Mouse (Mus musculus) granulocyte monocyte progenitor cell, adult 5-6 weeks (primary cell): ENCODE data around the gene Slc37a3. TPM values are rescaled to one million over a fixed set of nuclear protein-coding genes. Genes with fewer than 3 reads are reported as not detected.

Experiments
- ATAC-seq: replicated peaks from 2 replicates; pipeline ENCODE4 v1.8.0; 2016; ENCODE audit warnings: mild to moderate bottlenecking, moderate TSS enrichment, inconsistent platforms; ENCODE audit not compliant: poor library complexity, severe bottlenecking
- total RNA-seq, 2 experiments: library from RNA; stranded (forward) in 1 of 2; stranded (reverse) in 1 of 2; fragments of 200-712, 200-1000 nt in 1 of 2; fragments of >200 nt in 1 of 2; fragmentation: Nextera tagmentation in 1 of 2; gene quantifications; 2 replicates each; pipeline ENCODE4 v1.2.3; 2014 to 2017

Slc37a3 gene
- total RNA-seq, 2 experiments from 2014 or later, result 0.41 to 0.88 TPM

DNA sequence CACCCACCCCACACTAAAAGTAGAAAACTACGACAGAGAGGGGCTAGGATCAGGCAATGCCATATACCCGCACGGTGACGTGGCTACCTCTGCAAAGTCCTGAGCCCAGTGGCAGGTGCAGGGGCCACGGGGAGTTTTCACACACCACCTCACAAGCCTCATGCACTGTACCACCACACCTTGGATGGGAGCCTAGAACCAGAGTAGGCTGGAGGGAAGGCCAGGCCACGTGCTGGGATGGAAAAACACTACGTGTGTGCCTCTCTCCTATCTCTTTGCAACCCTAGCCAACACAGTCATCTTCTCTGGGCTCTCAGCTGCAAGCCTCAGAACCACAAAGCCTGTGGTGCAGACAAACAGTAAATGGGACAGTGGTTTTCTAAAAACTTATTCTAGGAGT, 46.5 kb downstream of the Slc37a3 start:
- no peak for ATAC-seq

DNA sequence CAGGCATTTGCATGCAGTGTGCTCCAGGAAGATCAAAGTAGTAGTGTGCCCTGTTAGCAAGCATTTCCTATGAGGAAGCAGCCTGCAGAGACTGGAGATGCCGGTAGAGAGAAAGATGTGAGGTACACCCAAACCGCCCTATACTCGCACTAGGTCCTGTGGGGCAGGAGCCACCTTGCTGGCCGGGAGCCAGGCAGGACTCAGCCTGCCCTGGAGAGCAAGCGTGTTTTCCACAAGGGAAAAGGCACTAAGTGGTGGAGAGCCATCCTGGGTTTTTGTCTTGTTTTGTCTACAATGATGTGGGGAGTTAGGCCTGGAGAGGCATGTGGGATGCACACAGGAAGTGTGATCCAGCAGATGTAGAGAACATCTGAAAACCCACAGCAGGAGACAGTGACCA, 57.2 kb downstream of the Slc37a3 start:
- no peak for ATAC-seq

DNA sequence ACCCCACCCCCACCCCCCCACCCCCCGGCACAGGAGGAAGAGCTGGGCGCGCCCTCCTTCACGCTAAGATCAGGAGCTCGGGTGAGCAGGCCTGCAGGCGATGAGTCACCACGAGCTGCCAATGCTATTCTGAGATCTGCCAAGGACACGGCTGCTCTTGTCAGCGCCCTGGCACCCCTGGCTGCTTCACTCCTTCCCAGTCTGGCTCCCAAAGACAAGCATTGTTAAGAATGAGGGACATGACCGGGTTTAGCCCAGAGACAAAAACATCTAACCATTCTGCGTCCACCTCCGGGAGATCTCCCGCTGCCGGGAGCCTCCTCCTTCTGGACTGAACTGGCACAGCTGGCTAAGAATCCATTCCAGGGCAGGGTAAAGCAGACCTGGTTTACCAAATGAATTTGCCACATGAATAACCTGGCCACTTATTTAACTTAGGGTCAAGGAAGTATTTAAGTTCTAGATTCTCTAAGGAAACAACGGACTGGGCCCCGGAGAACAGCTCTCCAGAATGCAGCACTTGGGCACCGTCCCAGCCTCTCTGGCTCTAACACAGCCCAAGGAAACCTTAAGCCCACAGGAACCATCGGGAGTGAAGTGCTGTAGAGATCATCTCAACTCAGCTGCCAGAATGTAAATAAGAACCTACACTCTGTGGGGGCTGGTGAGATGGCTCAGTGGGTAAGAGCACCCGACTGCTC, 58.3 kb downstream of the Slc37a3 start:
- ATAC-seq, result peak; percentile 35; the same call in 1 of the 2 replicates

DNA sequence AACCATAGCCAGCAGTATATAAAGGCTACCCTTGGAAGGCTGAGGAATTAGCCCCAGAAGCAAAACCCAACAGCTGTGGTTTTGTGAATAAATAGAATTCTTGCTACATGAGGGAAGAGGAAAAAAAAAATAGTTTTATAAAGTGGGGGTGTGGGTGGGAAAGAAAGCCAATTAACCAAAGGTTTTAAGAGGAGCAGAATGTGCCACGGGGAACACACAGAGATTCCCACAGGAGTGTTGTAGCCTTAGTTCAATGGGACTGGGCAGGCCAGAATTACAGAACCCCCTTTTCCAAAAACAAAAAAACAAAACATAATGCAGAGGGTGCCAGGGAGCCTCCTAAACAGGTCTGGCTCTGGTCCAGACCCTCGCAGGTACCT, 58.9 kb downstream of the Slc37a3 start:
- no peak for ATAC-seq

DNA sequence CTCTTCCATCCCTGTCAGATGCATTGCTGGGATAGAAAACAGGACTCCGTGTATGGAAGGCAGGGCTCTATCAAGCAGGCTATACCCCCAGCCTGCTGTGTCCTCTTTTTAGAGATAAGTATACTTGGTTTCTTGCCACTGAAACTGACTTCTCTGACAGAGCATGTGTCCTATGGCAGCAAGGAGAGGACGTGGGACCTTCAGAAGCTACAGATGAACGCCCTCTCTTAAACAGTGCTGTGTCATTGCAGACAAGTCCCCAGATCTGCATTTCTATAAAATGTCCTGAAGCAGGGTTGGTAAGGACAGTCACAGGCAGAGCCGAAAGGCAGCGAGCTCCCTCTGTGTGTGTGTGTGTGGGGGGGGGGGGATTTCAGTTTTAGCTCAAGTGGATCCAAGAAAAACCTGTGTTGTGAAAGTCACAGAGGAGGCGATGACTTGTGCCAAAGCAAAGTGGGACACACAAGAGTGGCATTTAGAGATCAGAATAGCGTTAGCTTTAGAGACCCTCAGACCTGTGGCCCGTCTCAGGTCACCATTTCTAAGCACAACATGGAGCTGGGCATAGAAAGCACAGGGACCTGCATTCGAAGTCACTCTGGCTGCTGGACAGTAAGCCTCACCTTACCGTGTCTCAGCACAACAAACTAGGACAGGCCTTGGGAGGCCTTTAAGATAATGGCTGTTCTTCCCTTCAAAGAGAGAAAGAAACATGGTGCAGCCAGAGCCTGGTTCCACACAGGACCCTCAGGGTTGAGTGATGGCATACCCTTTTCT, 59.4 kb downstream of the Slc37a3 start:
- no peak for ATAC-seq

DNA sequence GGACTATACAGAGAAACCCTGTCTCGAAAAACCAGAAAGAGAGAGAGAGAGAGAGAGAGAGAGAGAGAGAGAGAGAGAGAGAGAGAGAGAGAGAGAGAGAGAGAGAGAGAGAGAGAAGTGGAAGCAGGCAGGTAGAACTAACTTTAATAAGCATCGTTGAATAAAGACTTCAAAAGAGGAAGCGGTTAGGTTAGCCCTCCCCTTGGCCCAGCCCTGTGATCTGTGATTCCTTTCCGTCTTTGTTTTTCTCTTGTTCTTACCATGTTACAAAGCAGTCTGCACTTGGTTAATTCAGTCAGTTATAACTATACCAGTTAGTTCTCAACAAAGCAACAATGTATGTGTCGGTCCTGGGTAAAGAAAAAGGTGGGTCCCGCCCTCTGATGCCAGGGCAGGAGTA, 61.4 kb downstream of the Slc37a3 start:
- ATAC-seq, result peak; percentile 81

DNA sequence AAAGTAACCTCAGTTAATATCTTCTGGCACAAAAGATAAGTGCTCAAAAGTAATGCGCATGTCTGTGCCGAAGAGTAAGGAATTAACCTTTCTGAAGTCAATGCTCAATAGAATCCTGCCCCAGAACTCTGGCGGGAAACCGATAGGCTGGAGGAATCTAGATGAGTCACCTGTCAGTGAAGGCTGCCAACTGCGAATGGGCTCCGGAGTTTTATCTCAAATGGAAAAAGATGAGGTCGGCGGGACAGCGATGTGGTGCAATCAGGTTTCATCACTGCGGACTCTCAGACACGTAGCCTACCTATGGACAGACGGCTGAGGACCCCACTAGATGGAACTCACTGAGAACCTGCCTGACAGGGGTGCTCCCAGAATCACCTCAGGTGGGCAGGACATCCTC, 63.0 kb downstream of the Slc37a3 start:
- no peak for ATAC-seq

DNA sequence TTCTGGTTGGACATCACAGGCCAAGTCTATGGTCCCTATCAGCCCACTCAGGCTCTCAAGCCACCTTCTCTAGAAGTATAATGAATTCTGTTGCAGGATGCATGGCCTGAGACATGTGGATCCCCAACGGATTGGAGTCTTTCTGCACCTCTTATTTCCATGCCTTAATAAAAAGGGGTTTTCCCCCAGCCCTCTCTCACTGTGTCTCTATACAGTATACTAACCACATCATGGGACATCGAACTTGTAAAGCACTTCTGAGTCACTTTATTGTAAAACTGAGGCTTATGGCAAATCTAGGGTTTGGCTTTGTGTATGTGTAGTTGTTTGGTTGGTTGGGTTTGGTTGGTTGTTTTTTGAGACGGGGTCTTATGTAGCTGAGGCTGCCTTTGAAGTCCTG, 65.7 kb downstream of the Slc37a3 start:
- no peak for ATAC-seq

DNA sequence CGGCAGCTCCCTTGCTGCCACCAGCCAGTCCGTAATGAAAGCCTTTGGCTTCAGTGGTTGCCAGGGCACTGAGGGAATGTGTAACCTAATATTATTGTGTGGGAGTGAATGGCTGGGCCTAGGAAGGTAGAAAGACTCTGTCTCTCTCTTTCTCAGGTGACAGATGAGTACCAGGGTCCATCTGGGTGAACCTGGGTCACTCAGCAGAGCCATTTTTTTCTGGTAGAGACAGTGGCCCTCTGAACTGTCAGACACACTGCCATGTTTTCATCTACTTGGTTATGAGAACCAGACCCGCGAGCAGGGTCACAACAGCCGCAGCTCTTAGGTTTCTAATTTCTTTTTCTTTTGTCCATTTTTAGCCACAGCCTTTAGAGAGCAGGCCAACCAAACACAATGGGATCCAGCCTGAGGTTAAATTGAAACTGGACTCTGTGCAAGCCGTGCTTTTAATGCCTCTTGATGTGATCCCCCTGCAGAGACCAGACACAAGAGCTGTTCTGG, 73.1 kb downstream of the Slc37a3 start:
- ATAC-seq, result no peak

DNA sequence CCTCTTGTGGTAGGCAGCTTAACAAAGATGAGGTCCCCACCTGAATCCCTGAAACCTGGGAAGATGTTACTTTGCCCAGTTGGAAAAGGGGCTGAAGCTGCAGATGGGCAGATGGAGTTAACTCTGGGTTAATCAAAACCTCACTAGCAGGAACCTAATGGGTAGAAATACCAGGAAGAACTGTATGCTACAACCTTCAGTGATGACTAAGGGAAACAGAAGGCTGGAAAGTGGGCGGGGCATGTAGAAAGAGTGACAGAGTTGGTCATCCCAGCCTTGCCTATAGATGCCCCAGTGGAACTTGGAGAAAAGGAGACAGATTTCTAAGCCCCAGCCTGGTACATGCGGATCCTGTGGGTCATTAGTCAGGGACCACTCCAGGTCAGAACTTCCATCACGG, 76.0 kb downstream of the Slc37a3 start:
- ATAC-seq, result peak; percentile 74

DNA sequence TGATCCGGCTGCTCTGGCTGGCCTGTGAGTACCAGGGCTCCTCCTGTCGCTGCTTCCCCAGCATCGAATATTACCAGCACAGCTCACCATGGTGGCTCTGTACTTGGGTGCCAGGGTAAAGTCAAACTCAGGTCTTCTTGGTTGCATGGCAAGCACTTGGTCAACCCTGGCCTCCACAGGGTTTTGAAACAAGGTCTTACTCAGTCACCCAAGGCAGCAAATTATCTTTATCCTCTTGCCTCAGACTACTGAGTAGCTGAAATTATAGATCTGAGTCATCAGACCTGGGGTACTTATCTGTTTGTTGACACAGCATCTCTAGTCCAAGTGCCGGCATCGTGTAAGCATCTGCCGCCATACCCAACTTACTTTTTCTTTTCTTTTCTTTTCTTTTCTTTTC, 80.4 kb downstream of the Slc37a3 start:
- no peak for ATAC-seq

DNA sequence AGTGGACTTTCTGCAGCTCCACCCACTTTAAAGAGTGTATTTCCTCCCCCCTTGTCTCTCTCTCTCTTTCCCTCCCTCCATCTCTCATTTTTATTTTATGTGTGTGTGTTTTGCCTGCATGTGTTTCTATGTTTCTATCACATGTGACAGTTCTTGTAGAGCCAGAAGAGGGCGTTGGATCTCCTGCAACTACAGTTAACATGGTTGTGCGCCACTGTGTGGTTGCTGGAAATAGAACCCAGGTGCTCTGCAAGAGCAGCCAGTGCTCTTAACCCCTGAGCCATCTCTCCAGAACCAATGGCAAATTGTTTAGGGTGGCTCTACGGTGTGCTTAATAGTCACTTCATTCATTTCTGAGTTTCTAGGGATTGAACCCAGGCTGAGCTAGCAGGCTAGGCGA, 81.0 kb downstream of the Slc37a3 start:
- no peak for ATAC-seq

DNA sequence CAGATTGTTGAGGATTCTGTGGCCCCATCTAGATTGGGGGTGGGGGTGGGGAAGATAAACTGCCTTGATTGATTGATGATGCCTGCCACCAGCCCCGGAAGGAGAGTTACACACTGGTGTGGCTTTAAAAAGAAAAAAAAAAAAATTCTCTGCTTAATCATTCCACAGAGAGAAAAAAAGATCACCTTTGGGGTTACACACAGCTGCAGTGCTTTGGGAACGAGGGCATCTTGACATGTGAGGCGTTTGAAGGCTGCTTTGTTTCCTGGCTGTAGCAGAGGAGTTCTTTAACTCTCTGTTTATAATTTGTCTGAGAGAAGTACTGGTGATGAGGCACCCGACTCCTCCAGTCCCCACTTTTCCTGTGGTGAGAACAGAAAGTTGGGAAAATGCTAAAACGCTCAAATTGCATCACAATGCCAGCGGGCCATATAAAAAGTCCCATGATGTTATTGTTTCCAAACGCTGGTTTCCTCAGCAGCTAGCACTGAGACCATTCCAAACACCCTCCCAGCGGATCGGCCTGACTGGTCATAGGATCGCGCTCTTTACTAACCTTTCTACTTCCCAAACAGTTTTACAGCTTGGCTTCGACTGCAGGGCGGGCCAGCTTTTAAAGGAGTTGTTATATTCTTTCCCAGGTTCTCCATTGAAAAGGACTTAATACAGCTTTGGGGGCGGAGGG, 81.6 kb downstream of the Slc37a3 start:
- ATAC-seq, result no peak

DNA sequence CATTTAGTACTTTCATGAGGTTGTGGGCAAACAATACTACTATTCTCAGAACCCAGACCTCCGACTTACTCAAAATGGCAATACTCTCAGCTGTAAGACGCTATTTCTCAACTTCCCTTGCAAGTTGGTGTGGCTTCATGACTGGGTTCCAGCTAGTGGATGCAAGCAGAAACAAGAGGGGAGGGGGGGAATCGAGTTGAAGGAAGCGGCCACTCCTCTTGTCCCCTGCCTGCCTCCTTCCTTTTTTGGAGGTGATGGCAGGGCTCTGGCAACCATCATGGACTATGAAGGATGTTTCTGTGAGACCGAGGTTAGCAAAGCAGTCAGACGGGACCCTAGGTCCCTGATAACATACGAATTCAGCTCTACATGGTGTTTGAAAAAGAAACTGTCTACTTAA, 87.8 kb downstream of the Slc37a3 start:
- peak; percentile 94 for ATAC-seq

DNA sequence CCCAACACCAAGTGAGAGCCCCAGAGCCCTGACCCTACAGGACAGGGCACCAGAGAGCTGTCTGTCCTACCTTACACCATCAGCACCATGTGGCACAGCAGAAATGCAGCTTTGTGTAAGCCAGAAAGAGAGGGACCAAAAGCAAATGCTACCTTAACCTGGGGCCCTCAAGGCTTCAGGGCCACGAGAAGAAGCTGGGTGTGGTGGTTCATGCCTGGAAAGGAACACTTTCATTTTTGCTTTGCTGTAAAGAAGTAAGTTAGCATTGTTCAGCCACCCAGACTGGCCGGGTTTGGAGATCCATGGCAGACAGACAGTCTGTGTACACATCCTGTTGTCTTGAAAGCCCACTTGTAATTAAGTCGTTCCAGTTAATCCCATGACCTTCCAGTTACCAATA, 89.7 kb downstream of the Slc37a3 start:
- ATAC-seq, result no peak

DNA sequence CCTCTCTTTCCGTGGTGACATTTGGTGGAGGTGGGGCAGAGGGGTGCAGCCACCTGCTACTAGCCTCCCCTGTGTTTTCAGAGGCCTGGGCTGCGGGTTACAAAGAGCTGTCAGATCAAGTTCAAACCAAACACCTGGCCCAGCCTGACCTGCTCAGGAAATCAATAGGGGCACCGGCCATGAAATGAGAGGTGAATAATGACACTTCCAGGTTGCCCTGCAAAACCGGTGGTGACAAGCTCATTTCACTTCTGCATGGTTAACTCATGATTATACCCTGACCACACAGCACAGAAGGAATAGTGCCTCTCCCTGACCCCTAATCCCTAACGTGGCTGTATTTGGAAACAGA, 90.8 kb downstream of the Slc37a3 start:
- no peak for ATAC-seq

DNA sequence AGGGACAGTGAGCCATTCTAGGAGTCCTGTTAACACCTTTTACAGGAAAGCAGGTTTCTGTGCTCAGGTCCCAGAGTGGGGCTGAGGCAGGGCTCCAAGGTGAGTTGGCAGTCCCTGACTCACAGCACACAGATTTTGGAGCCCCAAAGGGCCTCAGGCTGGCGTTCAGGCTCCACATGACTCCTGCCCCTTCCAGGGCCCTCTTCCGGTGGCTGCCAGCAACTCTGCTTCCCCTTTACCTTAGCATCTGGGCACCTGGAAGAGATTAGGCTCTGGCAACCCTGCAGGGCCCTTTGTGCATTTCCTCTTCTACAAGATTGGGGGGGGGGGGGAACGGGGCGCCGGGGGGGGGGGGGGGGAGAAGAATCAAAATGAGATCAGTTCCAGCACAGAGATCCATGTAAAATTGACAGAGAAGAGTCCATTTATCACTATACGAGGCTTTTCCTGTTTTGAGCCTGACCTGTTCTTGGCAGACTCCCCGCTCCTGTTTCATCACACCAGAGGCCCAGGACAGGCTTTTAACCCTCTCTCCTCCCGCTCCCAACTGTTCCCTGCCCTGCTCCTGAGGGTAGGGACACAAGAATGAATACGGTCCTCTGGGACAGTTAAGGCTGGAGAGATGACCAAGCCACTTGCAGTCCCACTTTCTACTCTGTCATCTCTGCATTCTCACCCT, 91.3 kb downstream of the Slc37a3 start:
- ATAC-seq, result peak; percentile 36

DNA sequence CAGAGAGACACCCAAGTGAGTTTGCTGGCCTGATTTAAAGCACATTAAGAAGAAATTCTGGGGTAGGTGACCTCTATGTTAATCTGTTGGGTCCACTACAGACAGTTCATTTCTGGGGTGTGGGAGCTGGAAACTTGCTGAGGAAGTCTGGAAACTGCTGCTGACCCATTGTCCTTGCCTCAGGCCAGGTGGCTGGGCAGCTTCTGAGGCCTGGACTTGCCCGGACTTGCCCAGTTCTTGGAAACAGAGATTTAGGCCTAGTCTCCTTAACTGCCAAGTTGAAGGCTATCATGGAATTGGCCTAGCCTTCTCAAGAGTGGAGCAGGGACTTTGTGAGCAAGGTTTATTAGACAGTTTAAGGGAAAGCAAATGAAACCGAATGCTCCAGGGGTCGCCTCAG, 92.6 kb downstream of the Slc37a3 start:
- ATAC-seq, result no peak
